Mouse (Mus musculus) heart, adult 2 months (tissue): ENCODE measurements at regions not wholly inside any gene's neighbourhood (a gene's known extent, or its start where the extent isn't known, plus 50 kb on each side); places are given as distances from the start of the nearest gene placed in this dataset.

Experiments
- CTCF ChIP-seq: fragments of 200-600 bp; IDR thresholded peaks from 2 replicates; pipeline ENCODE4 v1.8.1; 2022; ENCODE audit warnings: antibody characterized with exemption, mild to moderate bottlenecking, moderate library complexity
- EP300 ChIP-seq: fragments of 200-500 bp; IDR thresholded peaks from 2 replicates; pipeline ENCODE4 v1.6.1; 2011; ENCODE audit warnings: low read depth, low read length, control low read depth; ENCODE audit not compliant: insufficient read depth
- POLR2A ChIP-seq: fragments of 200-500 bp; IDR thresholded peaks from 2 replicates; pipeline ENCODE4 v1.6.1; 2011; ENCODE audit warnings: mild to moderate bottlenecking, low read depth, low read length, control low read depth; ENCODE audit not compliant: insufficient read depth

DNA sequence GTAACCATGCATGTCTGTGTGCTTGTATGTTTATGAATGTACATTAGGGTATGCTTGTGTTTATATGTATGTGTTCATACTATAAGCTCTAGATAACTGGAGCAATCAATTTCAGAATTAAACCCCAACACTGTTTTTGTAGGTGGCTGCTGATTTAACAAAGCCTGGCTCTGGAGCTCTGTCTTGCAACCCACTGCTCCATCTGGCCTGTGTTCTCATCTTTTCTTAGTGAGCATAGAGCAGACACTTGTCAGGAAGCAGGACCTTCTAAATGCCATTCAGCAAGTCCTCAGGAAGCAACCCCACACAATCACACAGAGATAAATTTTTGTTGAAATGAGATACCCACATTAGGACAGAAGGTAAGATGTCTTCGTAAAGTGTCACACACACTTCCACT, 613.7 kb upstream of the Igfbp3 start:
- TF ChIP-seq CTCF (no peak), POLR2A (no peak), EP300 (no peak)
